Mouse (Mus musculus) liver, postnatal 0 days (tissue): ENCODE measurements around the gene Apol7e. TPM values are rescaled to one million over a fixed set of nuclear protein-coding genes. Genes with fewer than 3 reads are reported as not detected.
"Not testable (repeated sequence)": the region's sequence is repeated elsewhere in the genome, so short reads cannot be mapped to it uniquely, and the experiment has no call there.

Experiments
- ATAC-seq: fragments of 200-750 bp; cut with Nextera tagmentation; 2 replicates; pipeline ENCODE4 v1.8.0; 2017; ENCODE audit warnings: mild to moderate bottlenecking, moderate library complexity
- DNase-seq: peaks from one replicate; pipeline ENCODE4 v3.0.0-alpha.2; 2016
- H3K27ac ChIP-seq: fragments of 300-500 bp; sonication (generic); 2 replicates; pipeline ENCODE4 v1.5.1; 2014; ENCODE audit warnings: antibody characterized with exemption, moderate library complexity, mild to moderate bottlenecking, low read depth
- H3K27me3 ChIP-seq: fragments of 300-500 bp; sonication (generic); 2 replicates; pipeline ENCODE4 v1.6.1; 2014; ENCODE audit warnings: low read length, control low read depth, mixed read lengths; ENCODE audit not compliant: insufficient read depth
- H3K36me3 ChIP-seq: fragments of 300-500 bp; sonication (generic); replicated peaks from 2 replicates; pipeline ENCODE4 v1.6.1; 2014; ENCODE audit warnings: mild to moderate bottlenecking, control low read depth, low read length, moderate library complexity, mixed read lengths; ENCODE audit not compliant: insufficient read depth
- H3K4me1 ChIP-seq: fragments of 300-500 bp; sonication (generic); 2 replicates; pipeline ENCODE4 v1.6.1; 2014; ENCODE audit warnings: antibody characterized with exemption, mild to moderate bottlenecking, control low read depth; ENCODE audit not compliant: insufficient read depth
- H3K4me2 ChIP-seq: fragments of 300-500 bp; sonication (generic); 2 replicates; pipeline ENCODE4 v1.6.1; 2014; ENCODE audit warnings: low read depth, mild to moderate bottlenecking, low read length, moderate library complexity, mixed read lengths
- H3K4me3 ChIP-seq: fragments of 300-500 bp; sonication (generic); 2 replicates; pipeline ENCODE4 v1.5.1; 2014; ENCODE audit warnings: low read depth, low read length
- H3K9ac ChIP-seq: fragments of 300-500 bp; sonication (generic); replicated peaks from 2 replicates; pipeline ENCODE4 v1.6.1; 2014; ENCODE audit warnings: mild to moderate bottlenecking, moderate library complexity
- H3K9me3 ChIP-seq: fragments of 300-500 bp; sonication (generic); 2 replicates; pipeline ENCODE4 v1.6.1; 2016; ENCODE audit warnings: mild to moderate bottlenecking, control low read depth, low read length, mixed read lengths
- CTCF ChIP-seq: sonication (generic); IDR thresholded peaks from 2 replicates; pipeline ENCODE4 v1.5.1; 2016; ENCODE audit warnings: antibody characterized with exemption, low read depth
- WGBS: fragments of 180-500 bp; shearing (Covaris S2); extraction: QIAGEN DNeasy Blood & Tissue Kit; methylation state at CpG from one replicate; pipeline ENCODE4 v1.1.7; 2014; ENCODE audit not compliant: insufficient replicate concordance; 5-methylcytosine and 5-hydroxymethylcytosine counted together
- polyA plus RNA-seq: library from polyadenylated mRNA; unstranded; fragments of >200 nt; fragmentation: Nextera tagmentation; extraction: Ambion mirVana; gene quantifications from 2 replicates; pipeline ENCODE4 v1.2.1, GENCODE M21; 2015

Gene Apol7e
- polyA plus RNA-seq, 1 experiment from 2014 or later: 0.12 TPM

- not testable (repeated sequence) for H3K27me3 ChIP-seq, ATAC-seq, H3K9me3 ChIP-seq, H3K36me3 ChIP-seq, H3K4me3 ChIP-seq, H3K27ac ChIP-seq, H3K4me2 ChIP-seq, H3K4me1 ChIP-seq, H3K9ac ChIP-seq
- WGBS: 36% methylated on average over 11 of the region's 15 CpGs
- peak; percentile 68 for TF ChIP-seq CTCF
- DNase-seq: peak; percentile 33
These were observed 3.9 kb upstream of the Apol7e start for GRCm38 (mm10) chr15:77694687-77695295.

DNA sequence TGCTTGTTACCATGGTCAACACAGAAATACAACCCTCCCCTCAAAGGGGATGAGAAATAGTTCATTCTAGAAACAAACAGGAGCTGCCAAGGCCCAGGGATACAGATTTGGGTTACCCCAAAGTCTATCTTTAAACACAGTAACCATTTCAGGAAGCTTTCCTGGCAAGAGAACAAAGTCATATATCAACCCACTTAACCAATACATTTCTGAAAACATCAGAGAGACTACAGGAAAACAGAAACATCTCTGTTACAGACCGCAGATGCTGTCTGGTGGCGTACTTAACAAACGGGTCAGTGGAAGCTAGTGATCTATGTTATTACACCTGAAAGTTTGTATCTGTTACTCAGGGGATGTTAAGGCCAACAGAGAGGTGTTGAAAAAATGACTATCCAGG, 6.6 kb downstream of the Apol7e start:
- not testable (repeated sequence) for H3K27me3 ChIP-seq, H3K9ac ChIP-seq, H3K4me1 ChIP-seq, DNase-seq, H3K27ac ChIP-seq, H3K9me3 ChIP-seq, H3K4me2 ChIP-seq, H3K4me3 ChIP-seq, ATAC-seq, H3K36me3 ChIP-seq
- WGBS: 85% methylated on average over 3 of the region's 3 CpGs

- no CpG with 5 or more reads among the region's 1 CpGs for WGBS
- H3K9me3 ChIP-seq, H3K4me2 ChIP-seq, H3K9ac ChIP-seq, DNase-seq, H3K27ac ChIP-seq, H3K4me3 ChIP-seq, H3K4me1 ChIP-seq, ATAC-seq, H3K36me3 ChIP-seq, H3K27me3 ChIP-seq: not testable (repeated sequence)
These were observed 10.3 kb downstream of the Apol7e start for GRCm38 (mm10) chr15:77708936-77709335.

DNA sequence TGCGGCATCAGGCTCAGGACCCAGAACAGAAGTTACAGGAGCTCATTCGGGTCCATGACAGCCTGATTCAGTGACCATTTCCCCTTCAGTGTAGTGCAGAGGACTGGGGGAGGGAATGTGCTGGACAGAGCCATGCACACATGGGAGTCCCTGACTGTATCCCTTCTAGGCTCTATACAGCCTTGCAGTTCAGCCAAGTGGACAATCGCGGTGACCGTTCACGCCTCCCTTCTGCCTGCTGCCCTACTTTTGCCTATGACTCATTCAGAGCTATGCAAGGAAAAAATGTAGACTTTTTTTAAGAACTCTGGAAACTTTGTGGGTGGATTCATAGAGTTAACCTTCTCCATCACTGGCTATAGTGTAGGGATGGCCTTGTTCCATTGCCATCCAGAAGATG, 19.6 kb downstream of the Apol7e start:
- not testable (repeated sequence) for H3K4me2 ChIP-seq, H3K27me3 ChIP-seq, DNase-seq, H3K9me3 ChIP-seq, H3K27ac ChIP-seq, ATAC-seq, H3K36me3 ChIP-seq, H3K4me1 ChIP-seq, H3K4me3 ChIP-seq, H3K9ac ChIP-seq
- 62% methylated on average over 2 of the region's 6 CpGs for WGBS

DNA sequence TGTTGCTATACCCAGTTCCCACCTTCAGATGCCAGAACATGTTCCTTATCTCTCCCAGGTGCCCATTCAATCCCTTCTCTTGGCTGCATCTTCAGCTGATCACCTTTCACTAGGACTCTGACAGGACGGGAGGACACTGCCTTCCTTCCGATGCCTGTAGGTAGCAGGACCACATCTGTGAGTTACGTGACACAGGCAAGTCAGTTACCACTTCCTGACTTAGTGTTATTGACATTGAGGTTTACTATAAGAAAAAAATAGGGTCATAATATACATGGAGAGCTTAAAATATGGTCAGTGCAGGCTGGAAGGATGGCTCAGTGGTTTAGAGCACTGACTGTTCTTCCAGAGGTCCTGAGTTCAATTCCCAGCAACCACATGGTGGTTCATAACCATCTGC, 22.9 kb downstream of the Apol7e start:
- H3K36me3 ChIP-seq, DNase-seq, H3K27ac ChIP-seq, H3K27me3 ChIP-seq, H3K9me3 ChIP-seq, H3K9ac ChIP-seq, H3K4me1 ChIP-seq, H3K4me2 ChIP-seq, ATAC-seq, H3K4me3 ChIP-seq: not testable (repeated sequence)
- WGBS: no CpG with 5 or more reads among the region's 3 CpGs

DNA sequence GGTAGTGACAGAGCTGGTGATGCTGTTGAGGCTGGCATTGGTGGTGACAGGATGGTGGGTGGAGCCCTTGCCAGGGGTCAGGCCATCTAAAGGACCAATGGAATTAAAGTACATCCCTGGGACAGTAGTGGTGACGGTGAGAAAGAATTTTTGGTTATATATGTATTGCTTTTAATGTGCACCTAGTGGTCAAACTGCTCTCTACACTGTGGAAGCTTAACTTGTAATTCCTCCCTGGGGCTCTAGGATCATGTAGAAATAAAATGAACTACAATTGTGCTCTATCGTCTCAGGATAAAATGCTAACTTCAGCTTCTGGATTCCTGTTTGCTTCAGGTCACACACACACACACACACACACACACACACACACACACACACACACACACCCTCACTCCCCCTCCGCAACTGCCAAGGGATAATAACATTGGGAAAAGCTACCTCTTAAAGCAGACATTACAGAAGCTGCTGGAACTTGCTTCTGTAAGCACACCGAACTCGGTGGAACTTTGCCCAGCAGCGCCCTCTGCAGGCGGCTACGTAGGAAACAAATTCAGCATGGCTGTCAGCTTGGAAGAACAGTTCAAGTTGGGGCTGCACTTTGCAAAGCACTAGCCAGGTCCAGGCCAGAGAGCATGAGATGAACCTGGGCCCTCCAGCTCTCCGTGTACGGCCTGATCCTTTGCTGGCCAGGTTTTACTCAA, 25.7 kb downstream of the Apol7e start:
- ATAC-seq, H3K36me3 ChIP-seq, H3K4me3 ChIP-seq, H3K27me3 ChIP-seq, H3K9ac ChIP-seq, H3K4me2 ChIP-seq, H3K27ac ChIP-seq, H3K4me1 ChIP-seq, DNase-seq, H3K9me3 ChIP-seq: not testable (repeated sequence)
- 0% methylated on average over 2 of the region's 10 CpGs for WGBS

DNA sequence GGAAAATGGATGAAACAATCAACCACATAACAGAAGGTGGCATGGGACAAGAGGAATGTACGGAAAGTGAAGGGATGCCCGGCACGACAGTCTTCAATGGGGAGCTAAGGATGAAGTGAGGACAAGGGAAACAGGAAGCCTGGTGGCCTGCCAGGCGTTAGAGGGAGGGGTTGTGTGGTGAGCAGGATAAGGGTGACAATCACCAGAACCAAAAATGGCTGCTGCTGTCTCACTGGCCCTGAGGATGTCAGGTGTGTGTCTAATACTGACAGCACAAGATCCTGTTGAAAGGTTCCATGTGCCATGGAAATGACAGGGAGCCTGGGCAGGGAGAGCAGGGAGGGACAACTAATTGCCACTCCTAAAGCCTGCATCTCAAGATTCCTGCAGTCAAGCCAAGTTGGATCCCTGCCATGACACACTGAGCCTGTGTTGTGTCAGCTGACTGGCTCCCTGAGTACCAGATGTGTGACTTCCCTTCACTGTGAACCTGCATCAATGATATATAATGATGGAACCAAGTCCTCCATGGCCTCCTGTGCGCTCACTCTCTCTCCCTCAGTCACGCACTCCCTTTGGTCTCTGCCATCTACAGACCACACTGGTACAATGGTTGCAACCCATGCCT, 26.9 kb downstream of the Apol7e start:
- not testable (repeated sequence) for H3K27ac ChIP-seq, H3K4me1 ChIP-seq, H3K9ac ChIP-seq, H3K9me3 ChIP-seq, ATAC-seq, H3K36me3 ChIP-seq, DNase-seq, H3K27me3 ChIP-seq, H3K4me2 ChIP-seq, H3K4me3 ChIP-seq
- 47% methylated on average over 5 of the region's 6 CpGs for WGBS
